Mouse (Mus musculus): ENCODE measurements around the gene Abcc8. TPM values are rescaled to one million over a fixed set of nuclear protein-coding genes. Genes with fewer than 3 reads are reported as not detected.

The Abcc8 gene
- total RNA-seq, 1 experiment, result 0.62 TPM

GRCm38 (mm10) chr7:46117035-46117434 lies 62.8 kb downstream of the Abcc8 start:
- Histone ChIP-seq H3K9me3 (ENCODE audit: control insufficient read depth, insufficient read depth, low read depth, low read length) (no peaks in the 10 kb centered on the region), H3K36me3 (ENCODE audit: control insufficient read depth, insufficient read depth, low read length, poor library complexity, severe bottlenecking) (no peaks in the 10 kb centered on the region), H3K4me3 (ENCODE audit: insufficient read depth in 1 of 2, low read depth in 1 of 2, low read length in 2 of 2, poor library complexity in 1 of 2, severe bottlenecking in 1 of 2) (no peak overlapping the region), H3K9ac (ENCODE audit: insufficient read depth, low read depth, low read length, poor library complexity, severe bottlenecking) (no peak overlapping the region), H3K27ac (ENCODE audit: insufficient read depth, low read depth, low read length, poor library complexity, severe bottlenecking) (no peak overlapping the region), H3K4me1 (ENCODE audit: control insufficient read depth in 2 of 2, insufficient read depth in 2 of 2, low read length in 2 of 2, poor library complexity in 1 of 2) (no peaks in the 10 kb centered on the region)
- TF ChIP-seq HCFC1 (IDR thresholded peaks at IDR 0.05; ENCODE audit: borderline replicate concordance, insufficient read depth, low read length) (no peak), CHD2 (IDR thresholded peaks at IDR 0.05; ENCODE audit: low read depth, low read length) (no peak), ZNF384 (IDR thresholded peaks at IDR 0.05; ENCODE audit: low read depth, low read length) (no peak), ZC3H11A (IDR thresholded peaks at IDR 0.05; ENCODE audit: borderline replicate concordance, low read depth, low read length) (no peak), MAFK (IDR thresholded peaks at IDR 0.05; ENCODE audit: insufficient read depth, low read depth, low read length) (no peak)
- no peak for DNase-seq (ENCODE audit: low read depth, low spot score)
- in situ Hi-C loops (cut with MboI; ENCODE audit: low sequenced_read_pairs in 2 of 2, unreplicated experiment in 2 of 2), result no loop called here

DNA sequence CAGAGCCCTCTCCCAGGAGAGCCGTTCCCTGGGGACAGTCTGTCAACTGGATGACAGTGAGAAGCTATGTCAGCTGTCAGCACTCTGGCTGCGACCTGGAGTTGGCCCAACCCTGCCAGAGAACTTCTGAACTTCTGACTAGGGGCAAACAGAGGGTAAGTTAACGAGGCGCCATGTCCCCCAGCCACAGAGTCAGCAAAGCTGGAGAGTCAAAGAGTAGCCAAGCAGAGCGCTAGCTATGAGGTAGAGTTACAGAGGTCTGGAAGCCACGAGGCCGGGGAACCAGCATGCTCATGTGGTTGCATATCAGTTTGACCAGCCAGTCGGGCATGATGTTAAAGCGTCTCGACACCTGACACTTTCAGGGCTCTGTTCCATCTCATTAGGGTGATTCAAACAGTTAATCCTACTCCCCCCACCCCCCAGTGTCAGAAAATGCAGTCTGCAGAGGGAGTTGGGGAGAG lies 63.7 kb downstream of the Abcc8 start:
- DNase-seq (ENCODE audit: low read depth, low spot score), result no peak
- no peak overlapping the region for H3K9ac ChIP-seq (ENCODE audit: insufficient read depth, low read depth, low read length, poor library complexity, severe bottlenecking)
- in situ Hi-C loops (cut with MboI; ENCODE audit: low sequenced_read_pairs in 2 of 2, unreplicated experiment in 2 of 2), result no loop called here
- H3K4me1 ChIP-seq (ENCODE audit: control insufficient read depth in 2 of 2, insufficient read depth in 2 of 2, low read length in 2 of 2, poor library complexity in 1 of 2), result no peaks in the 10 kb centered on the region
- no peak overlapping the region for H3K4me3 ChIP-seq (ENCODE audit: insufficient read depth in 1 of 2, low read depth in 1 of 2, low read length in 2 of 2, poor library complexity in 1 of 2, severe bottlenecking in 1 of 2)
- no peaks in the 10 kb centered on the region for H3K9me3 ChIP-seq (ENCODE audit: control insufficient read depth, insufficient read depth, low read depth, low read length)
- H3K36me3 ChIP-seq (ENCODE audit: control insufficient read depth, insufficient read depth, low read length, poor library complexity, severe bottlenecking), result no peaks in the 10 kb centered on the region
- no peak overlapping the region for H3K27ac ChIP-seq (ENCODE audit: insufficient read depth, low read depth, low read length, poor library complexity, severe bottlenecking)
- TF ChIP-seq ZNF384 (IDR thresholded peaks at IDR 0.05; ENCODE audit: low read depth, low read length) (no peak), CHD2 (IDR thresholded peaks at IDR 0.05; ENCODE audit: low read depth, low read length) (no peak)

- no peak for DNase-seq (ENCODE audit: low read depth, low spot score)
- no peak overlapping the region for H3K9ac ChIP-seq (ENCODE audit: insufficient read depth, low read depth, low read length, poor library complexity, severe bottlenecking)
- in situ Hi-C loops (cut with MboI; ENCODE audit: low sequenced_read_pairs in 2 of 2, unreplicated experiment in 2 of 2), result no loop called here
- no peak overlapping the region for H3K27ac ChIP-seq (ENCODE audit: insufficient read depth, low read depth, low read length, poor library complexity, severe bottlenecking)
- H3K9me3 ChIP-seq (ENCODE audit: control insufficient read depth, insufficient read depth, low read depth, low read length), result no peaks in the 10 kb centered on the region
- no peaks in the 10 kb centered on the region for H3K4me1 ChIP-seq (ENCODE audit: control insufficient read depth in 2 of 2, insufficient read depth in 2 of 2, low read length in 2 of 2, poor library complexity in 1 of 2)
- H3K36me3 ChIP-seq (ENCODE audit: control insufficient read depth, insufficient read depth, low read length, poor library complexity, severe bottlenecking), result no peaks in the 10 kb centered on the region
- no peak for TF ChIP-seq ZC3H11A (IDR thresholded peaks at IDR 0.05; ENCODE audit: borderline replicate concordance, low read depth, low read length)
- no peak for TF ChIP-seq HCFC1 (IDR thresholded peaks at IDR 0.05; ENCODE audit: borderline replicate concordance, insufficient read depth, low read length)
- TF ChIP-seq ZNF384 (IDR thresholded peaks at IDR 0.05; ENCODE audit: low read depth, low read length), result no peak
- no peak for TF ChIP-seq CHD2 (IDR thresholded peaks at IDR 0.05; ENCODE audit: low read depth, low read length)
- no peak for TF ChIP-seq MAFK (IDR thresholded peaks at IDR 0.05; ENCODE audit: insufficient read depth, low read depth, low read length)
- H3K4me3 ChIP-seq (ENCODE audit: insufficient read depth in 1 of 2, low read depth in 1 of 2, low read length in 2 of 2, poor library complexity in 1 of 2, severe bottlenecking in 1 of 2), result no peak overlapping the region
Observed at GRCm38 (mm10) chr7:46113435-46113834, 66.4 kb downstream of the Abcc8 start.

GRCm38 (mm10) chr7:46111938-46112337 lies 67.9 kb downstream of the Abcc8 start:
- TF ChIP-seq MAFK (IDR thresholded peaks at IDR 0.05; ENCODE audit: insufficient read depth, low read depth, low read length) (no peak), ZNF384 (IDR thresholded peaks at IDR 0.05; ENCODE audit: low read depth, low read length) (no peak), CHD2 (IDR thresholded peaks at IDR 0.05; ENCODE audit: low read depth, low read length) (no peak)
- Histone ChIP-seq H3K9ac (ENCODE audit: insufficient read depth, low read depth, low read length, poor library complexity, severe bottlenecking) (no peak overlapping the region), H3K4me1 (ENCODE audit: control insufficient read depth in 2 of 2, insufficient read depth in 2 of 2, low read length in 2 of 2, poor library complexity in 1 of 2) (no peaks in the 10 kb centered on the region), H3K27ac (ENCODE audit: insufficient read depth, low read depth, low read length, poor library complexity, severe bottlenecking) (no peak overlapping the region), H3K36me3 (ENCODE audit: control insufficient read depth, insufficient read depth, low read length, poor library complexity, severe bottlenecking) (no peaks in the 10 kb centered on the region), H3K4me3 (ENCODE audit: insufficient read depth in 1 of 2, low read depth in 1 of 2, low read length in 2 of 2, poor library complexity in 1 of 2, severe bottlenecking in 1 of 2) (no peak overlapping the region), H3K9me3 (ENCODE audit: control insufficient read depth, insufficient read depth, low read depth, low read length) (no peaks in the 10 kb centered on the region)
- no peak for DNase-seq (ENCODE audit: low read depth, low spot score)
- in situ Hi-C loops (cut with MboI; ENCODE audit: low sequenced_read_pairs in 2 of 2, unreplicated experiment in 2 of 2), result no loop called here

DNA sequence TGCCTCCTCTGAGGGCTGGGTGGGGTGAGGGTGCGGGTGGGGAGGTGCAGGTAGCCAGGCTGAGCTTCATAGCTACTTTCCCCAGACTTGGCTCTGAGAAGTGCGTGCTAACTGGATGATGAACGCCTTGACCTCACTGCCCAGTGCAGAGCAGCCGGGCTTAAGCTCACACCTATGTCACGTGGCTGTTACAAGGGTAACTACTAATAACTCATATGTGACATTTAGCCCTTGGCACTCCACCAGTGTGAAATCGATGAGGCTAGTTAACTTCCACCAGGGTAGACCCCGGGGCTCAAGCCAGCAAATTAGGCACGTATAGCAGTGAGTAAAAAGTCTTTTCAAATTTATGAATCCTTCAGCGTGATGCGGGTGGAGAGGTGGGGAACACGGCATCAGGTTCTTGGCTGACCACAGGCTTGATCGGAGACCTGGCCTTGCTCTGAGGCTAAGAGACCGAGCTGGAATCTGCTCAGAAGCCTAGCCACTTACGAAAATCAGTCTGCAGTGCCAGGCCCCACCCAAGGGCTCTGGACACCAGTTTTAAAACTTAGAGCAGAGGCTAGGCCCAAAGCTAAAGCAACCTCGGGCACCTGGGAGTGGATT lies 68.5 kb downstream of the Abcc8 start:
- no peaks in the 10 kb centered on the region for H3K4me1 ChIP-seq (ENCODE audit: control insufficient read depth in 2 of 2, insufficient read depth in 2 of 2, low read length in 2 of 2, poor library complexity in 1 of 2)
- no peaks in the 10 kb centered on the region for H3K36me3 ChIP-seq (ENCODE audit: control insufficient read depth, insufficient read depth, low read length, poor library complexity, severe bottlenecking)
- DNase-seq (ENCODE audit: low read depth, low spot score), result no peak
- H3K9me3 ChIP-seq (ENCODE audit: control insufficient read depth, insufficient read depth, low read depth, low read length), result no peaks in the 10 kb centered on the region
- no peak overlapping the region for H3K27ac ChIP-seq (ENCODE audit: insufficient read depth, low read depth, low read length, poor library complexity, severe bottlenecking)
- TF ChIP-seq CHD2 (IDR thresholded peaks at IDR 0.05; ENCODE audit: low read depth, low read length) (no peak), ZNF384 (IDR thresholded peaks at IDR 0.05; ENCODE audit: low read depth, low read length) (no peak), MAFK (IDR thresholded peaks at IDR 0.05; ENCODE audit: insufficient read depth, low read depth, low read length) (no peak), ZC3H11A (IDR thresholded peaks at IDR 0.05; ENCODE audit: borderline replicate concordance, low read depth, low read length) (no peak), HCFC1 (IDR thresholded peaks at IDR 0.05; ENCODE audit: borderline replicate concordance, insufficient read depth, low read length) (no peak)
- no peak overlapping the region for H3K4me3 ChIP-seq (ENCODE audit: insufficient read depth in 1 of 2, low read depth in 1 of 2, low read length in 2 of 2, poor library complexity in 1 of 2, severe bottlenecking in 1 of 2)
- in situ Hi-C loops (cut with MboI; ENCODE audit: low sequenced_read_pairs in 2 of 2, unreplicated experiment in 2 of 2), result no loop called here
- H3K9ac ChIP-seq (ENCODE audit: insufficient read depth, low read depth, low read length, poor library complexity, severe bottlenecking), result no peak overlapping the region
